Mouse (Mus musculus): ENCODE results near the gene Pip5k1c. TPM values are rescaled to one million over a fixed set of nuclear protein-coding genes. Genes with fewer than 3 reads are reported as not detected.

Pip5k1c gene
- polyA plus RNA-seq, 1 experiment = 124 TPM

DNA sequence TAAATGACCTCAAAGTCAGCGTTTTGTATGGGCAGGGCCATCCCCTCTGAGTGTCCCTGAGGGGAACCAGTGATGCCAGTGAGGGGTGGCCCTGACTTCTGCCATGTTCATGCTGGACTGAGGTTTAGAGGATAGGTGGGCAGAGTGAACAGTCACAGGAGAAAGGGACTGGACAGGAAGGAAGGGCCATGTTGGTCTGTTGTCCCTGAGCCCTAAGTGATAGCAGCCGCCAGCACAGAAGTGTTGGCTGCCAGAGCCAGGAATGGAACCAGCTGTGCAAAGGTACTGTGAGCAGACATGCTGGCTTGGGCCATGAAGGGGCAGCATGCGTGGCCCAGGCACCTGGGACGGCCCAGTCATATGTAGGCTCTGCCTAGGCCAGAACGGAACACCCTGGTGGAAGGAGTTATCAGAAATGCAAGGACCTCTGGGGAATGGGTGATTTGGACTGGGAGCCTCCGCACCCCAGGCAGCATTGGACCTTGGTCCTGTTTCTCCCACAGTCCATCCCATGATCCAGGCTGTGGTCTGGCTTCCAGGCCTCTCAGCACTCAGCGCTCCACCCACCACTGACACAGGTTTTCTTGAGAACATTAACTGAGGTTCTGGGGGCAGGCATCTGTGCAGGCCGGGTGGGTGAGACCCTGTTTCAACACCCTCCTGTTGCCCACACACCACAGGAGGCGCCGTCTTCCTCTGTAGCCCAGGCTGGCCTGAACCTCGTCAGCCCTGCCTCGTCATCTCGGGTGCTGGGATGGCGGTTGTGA lies 7.0 kb downstream of the Pip5k1c start:
- Histone ChIP-seq H3K36me3 (replicated peaks; ENCODE audit: low read length) (peaks cover 62% of the 10 kb centered on the region), H3K4me3 (replicated peaks) (peak overlapping the region; percentile 90), H3K4me1 (peaks cover 100% of the 10 kb centered on the region), H3K27me3 (replicated peaks) (no peaks in the 10 kb centered on the region), H3K9me3 (no peaks in the 10 kb centered on the region)
- TF ChIP-seq GATA1 (IDR thresholded peaks at IDR 0.05; ENCODE audit: borderline replicate concordance, low read length) = no peak
- no peak for TF ChIP-seq FLI1 (IDR thresholded peaks at IDR 0.05; ENCODE audit: low read length)

DNA sequence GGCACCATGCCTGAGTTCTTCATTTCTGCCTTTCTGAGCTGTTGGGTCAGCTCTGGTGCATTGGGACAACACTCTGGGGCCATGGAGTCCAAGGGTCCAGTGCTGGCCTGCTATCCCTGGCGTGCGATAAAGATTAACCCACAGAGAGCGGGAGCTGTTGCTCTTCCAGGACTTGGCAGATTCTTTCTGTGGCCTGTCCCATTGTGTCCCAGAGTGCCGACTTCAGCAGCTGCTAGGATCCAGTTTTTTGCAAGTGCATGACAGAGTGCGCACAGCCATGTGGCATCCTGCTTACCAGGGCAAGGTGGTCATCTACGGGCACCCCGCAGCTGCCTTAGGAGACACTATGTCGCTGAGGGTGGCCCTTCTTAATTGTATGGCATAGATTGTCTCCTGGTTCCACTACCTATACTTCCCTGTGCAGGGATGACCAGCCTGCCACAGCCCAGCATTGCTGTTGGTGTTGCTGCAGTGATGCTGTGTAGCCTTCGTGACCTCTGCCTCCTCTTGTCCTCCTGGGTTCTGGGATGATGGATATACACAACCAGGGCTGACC lies 7.7 kb downstream of the Pip5k1c start:
- Histone ChIP-seq H3K27me3 (replicated peaks) (no peaks in the 10 kb centered on the region), H3K4me3 (replicated peaks) (peak overlapping the region; percentile 90), H3K36me3 (replicated peaks; ENCODE audit: low read length) (peaks cover 62% of the 10 kb centered on the region), H3K4me1 (peaks cover 100% of the 10 kb centered on the region), H3K9me3 (no peaks in the 10 kb centered on the region)
- TF ChIP-seq GATA1 (IDR thresholded peaks at IDR 0.05; ENCODE audit: borderline replicate concordance, low read length) (no peak), FLI1 (IDR thresholded peaks at IDR 0.05; ENCODE audit: low read length) (no peak)

DNA sequence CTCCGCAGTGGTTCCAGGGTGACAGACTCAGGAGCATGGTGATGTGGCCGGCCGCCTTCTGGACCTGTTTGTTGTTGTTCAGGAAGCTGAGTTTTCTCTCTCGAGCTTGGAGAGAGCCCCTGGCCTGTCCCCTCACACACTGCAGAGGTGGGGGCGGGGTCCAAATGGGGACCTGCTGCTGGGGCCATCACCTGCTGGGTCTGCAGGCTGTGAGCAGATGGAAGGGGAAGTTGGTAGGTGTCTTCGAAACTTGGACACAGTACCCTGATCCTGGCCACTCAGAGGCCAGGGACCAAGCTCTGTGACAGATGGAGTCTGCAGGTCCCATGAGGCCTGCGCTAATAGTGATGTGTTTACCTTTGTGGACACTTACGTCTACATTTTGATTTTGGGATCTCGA lies 8.6 kb downstream of the Pip5k1c start:
- Histone ChIP-seq H3K9me3 (no peaks in the 10 kb centered on the region), H3K4me3 (replicated peaks) (no peak overlapping the region), H3K4me1 (peaks cover 99% of the 10 kb centered on the region), H3K36me3 (replicated peaks; ENCODE audit: low read length) (peaks cover 62% of the 10 kb centered on the region), H3K27me3 (replicated peaks) (no peaks in the 10 kb centered on the region)
- TF ChIP-seq FLI1 (IDR thresholded peaks at IDR 0.05; ENCODE audit: low read length) (no peak), GATA1 (IDR thresholded peaks at IDR 0.05; ENCODE audit: borderline replicate concordance, low read length) (no peak)

GRCm38 (mm10) chr10:81302288-81302687 lies 9.5 kb downstream of the Pip5k1c start:
- no peak for TF ChIP-seq FLI1 (IDR thresholded peaks at IDR 0.05; ENCODE audit: low read length)
- no peak for TF ChIP-seq GATA1 (IDR thresholded peaks at IDR 0.05; ENCODE audit: borderline replicate concordance, low read length)
- peak overlapping the region; percentile 93 for H3K4me3 ChIP-seq (replicated peaks)
- H3K4me1 ChIP-seq = peaks cover 96% of the 10 kb centered on the region
- H3K9me3 ChIP-seq = no peaks in the 10 kb centered on the region
- peaks cover 66% of the 10 kb centered on the region for H3K36me3 ChIP-seq (replicated peaks; ENCODE audit: low read length)
- H3K27me3 ChIP-seq (replicated peaks) = no peaks in the 10 kb centered on the region

DNA sequence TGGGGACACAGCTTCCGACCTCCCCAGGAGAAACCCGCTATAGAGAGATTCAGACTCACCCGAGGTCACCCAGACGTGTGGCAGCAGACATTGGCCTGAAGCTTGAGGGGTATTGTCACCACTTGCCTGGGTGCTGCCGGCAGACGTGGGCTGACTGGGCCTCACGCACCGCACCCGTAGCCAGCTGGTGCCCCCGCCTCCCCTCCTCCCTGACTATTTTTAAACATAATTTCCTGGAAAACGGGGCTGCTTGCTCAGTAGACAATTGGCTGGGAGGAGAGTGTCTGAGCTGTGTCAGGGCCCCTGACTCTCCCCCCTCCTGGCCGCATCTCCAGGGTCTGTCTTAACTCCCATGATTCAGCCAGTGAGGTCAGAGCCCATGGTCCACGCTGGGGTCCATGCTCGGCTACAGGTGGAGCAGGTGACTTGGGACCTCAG lies 10.0 kb downstream of the Pip5k1c start:
- Histone ChIP-seq H3K9me3 (no peaks in the 10 kb centered on the region), H3K27me3 (replicated peaks) (no peaks in the 10 kb centered on the region), H3K4me3 (replicated peaks) (peak overlapping the region; percentile 93), H3K4me1 (peaks cover 95% of the 10 kb centered on the region), H3K36me3 (replicated peaks; ENCODE audit: low read length) (peaks cover 71% of the 10 kb centered on the region)
- TF ChIP-seq GATA1 (IDR thresholded peaks at IDR 0.05; ENCODE audit: borderline replicate concordance, low read length) (no peak), FLI1 (IDR thresholded peaks at IDR 0.05; ENCODE audit: low read length) (no peak)

DNA sequence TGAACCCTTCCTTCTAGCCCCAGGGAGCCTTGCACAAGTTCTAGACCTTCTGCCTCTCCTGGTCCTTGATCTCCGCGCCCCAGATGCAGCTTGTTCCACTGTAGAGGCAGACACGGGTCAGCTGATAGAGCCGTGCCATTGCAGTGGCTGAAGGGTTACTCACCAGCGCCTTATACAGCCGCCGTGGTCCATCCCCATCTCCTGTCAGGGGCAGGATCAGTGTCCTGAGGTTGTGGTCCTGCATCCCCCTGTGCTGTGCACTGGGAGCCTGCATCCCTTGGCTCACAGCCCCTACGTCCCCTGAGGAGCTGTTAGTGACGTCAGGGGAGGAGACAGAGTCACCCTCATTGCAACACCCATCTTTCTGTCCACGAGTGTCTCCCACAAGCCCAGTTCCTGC lies 10.5 kb downstream of the Pip5k1c start:
- TF ChIP-seq GATA1 (IDR thresholded peaks at IDR 0.05; ENCODE audit: borderline replicate concordance, low read length) (no peak), FLI1 (IDR thresholded peaks at IDR 0.05; ENCODE audit: low read length) (no peak)
- Histone ChIP-seq H3K27me3 (replicated peaks) (no peaks in the 10 kb centered on the region), H3K4me3 (replicated peaks) (peak overlapping the region; percentile 93), H3K4me1 (peaks cover 91% of the 10 kb centered on the region), H3K36me3 (replicated peaks; ENCODE audit: low read length) (peaks cover 75% of the 10 kb centered on the region), H3K9me3 (no peaks in the 10 kb centered on the region)

GRCm38 (mm10) chr10:81303761-81304160 lies 11.0 kb downstream of the Pip5k1c start:
- TF ChIP-seq FLI1 (IDR thresholded peaks at IDR 0.05; ENCODE audit: low read length) = no peak
- TF ChIP-seq GATA1 (IDR thresholded peaks at IDR 0.05; ENCODE audit: borderline replicate concordance, low read length) = no peak
- H3K4me3 ChIP-seq (replicated peaks) = peak overlapping the region; percentile 93

GRCm38 (mm10) chr10:81304597-81305238 lies 12.0 kb downstream of the Pip5k1c start:
- H3K4me3 ChIP-seq (replicated peaks) = peak overlapping the region; percentile 67
- no peaks in the 10 kb centered on the region for H3K27me3 ChIP-seq (replicated peaks)
- no peak for TF ChIP-seq GATA1 (IDR thresholded peaks at IDR 0.05; ENCODE audit: borderline replicate concordance, low read length)
- TF ChIP-seq FLI1 (IDR thresholded peaks at IDR 0.05; ENCODE audit: low read length) = no peak
- H3K4me1 ChIP-seq = peaks cover 87% of the 10 kb centered on the region
- no peaks in the 10 kb centered on the region for H3K9me3 ChIP-seq
- H3K36me3 ChIP-seq (replicated peaks; ENCODE audit: low read length) = peaks cover 76% of the 10 kb centered on the region

More at GRCm38 (mm10) chr10:81303761-81304160, 11.0 kb downstream of the Pip5k1c start:
- no peaks in the 10 kb centered on the region for H3K9me3 ChIP-seq
- H3K36me3 ChIP-seq (replicated peaks; ENCODE audit: low read length) = peaks cover 75% of the 10 kb centered on the region
- H3K4me1 ChIP-seq = peaks cover 87% of the 10 kb centered on the region
- no peaks in the 10 kb centered on the region for H3K27me3 ChIP-seq (replicated peaks)

- no peak overlapping the region for H3K4me3 ChIP-seq (replicated peaks)
- TF ChIP-seq FLI1 (IDR thresholded peaks at IDR 0.05; ENCODE audit: low read length) = no peak
- no peak for TF ChIP-seq GATA1 (IDR thresholded peaks at IDR 0.05; ENCODE audit: borderline replicate concordance, low read length)
- H3K4me1 ChIP-seq = peaks cover 81% of the 10 kb centered on the region
- peaks cover 76% of the 10 kb centered on the region for H3K36me3 ChIP-seq (replicated peaks; ENCODE audit: low read length)
- H3K9me3 ChIP-seq = no peaks in the 10 kb centered on the region
- no peaks in the 10 kb centered on the region for H3K27me3 ChIP-seq (replicated peaks)
Measured at GRCm38 (mm10) chr10:81305663-81306062, 12.9 kb downstream of the Pip5k1c start.

Measured in megakaryocyte, embryonic 14.5 days (primary cell).